Mouse (Mus musculus): ENCODE results near the gene Gcc1.
A peak's percentile ranks its signal among the peaks of the same experiment; 100 is the strongest.

Gene Gcc1

DNA sequence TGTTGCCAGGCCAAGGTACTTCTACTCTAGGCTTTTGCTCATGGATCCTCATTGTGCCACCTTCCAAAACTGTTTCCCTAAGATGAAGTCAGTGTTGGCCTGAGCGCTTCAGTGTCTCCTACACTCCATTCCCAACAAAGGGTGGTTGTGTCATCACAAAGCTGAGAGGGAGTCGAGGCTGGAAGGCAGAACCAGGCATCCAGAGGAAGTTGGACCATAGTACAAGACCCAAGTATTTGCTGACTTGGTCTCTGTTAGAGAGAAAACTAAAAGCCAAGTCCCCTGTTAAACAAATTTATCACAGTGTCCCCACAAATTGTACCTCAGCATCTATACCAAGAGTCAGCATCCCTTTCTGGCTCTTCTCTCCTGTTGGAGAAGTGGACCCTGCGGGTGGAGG lies at the start of gene Gcc1:
Gene Gcc1, minus strand, starts transcription at position 101 of the 400 bp plus-strand sequence.
- no peak for DNase-seq (ENCODE audit: low spot score)

DNA sequence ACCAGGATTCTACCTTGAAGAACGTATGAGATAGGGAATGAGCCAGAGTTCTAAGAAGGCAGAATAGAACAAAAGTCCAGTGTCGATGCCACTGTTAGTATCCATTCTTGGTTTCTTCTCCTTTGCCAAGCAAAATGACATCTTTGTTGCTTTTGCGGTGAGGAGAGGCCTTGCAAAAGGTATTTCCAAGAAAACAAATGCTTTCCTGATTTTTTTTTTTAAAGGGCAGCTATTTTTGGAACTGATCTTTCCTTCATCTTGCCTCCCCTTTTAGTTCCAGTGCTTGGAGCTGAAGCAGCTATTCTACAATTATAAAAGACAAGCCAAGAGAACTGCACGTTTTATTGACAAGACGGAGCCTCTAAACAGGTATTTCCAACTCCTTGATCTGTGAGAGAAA lies 46.6 kb upstream of the Gcc1 start, which contains the start of gene Snd1:
Gene Snd1, plus strand, starts transcription at position 301 of the 400 bp plus-strand sequence.
- DNase-seq (ENCODE audit: low spot score), result no peak

DNA sequence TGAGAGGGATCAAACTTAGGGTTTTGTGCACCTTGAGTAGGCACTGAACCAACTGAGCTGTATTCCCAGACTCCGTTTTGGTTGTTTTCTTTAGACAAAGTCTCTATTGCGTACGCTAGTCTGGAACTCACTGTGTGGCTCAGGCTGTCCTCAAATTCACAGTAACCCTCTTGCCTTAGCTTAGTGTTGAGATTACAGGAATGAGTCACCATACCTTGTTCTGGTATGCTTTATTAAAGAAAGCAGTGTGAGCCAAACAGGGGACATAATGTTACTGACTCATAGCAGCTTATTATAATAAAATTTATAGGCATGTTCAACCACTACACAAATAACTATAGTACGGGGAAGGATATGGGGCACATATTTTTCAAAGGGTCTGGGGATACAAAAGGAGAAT lies 46.0 kb upstream of the Gcc1 start:
- DNase-seq (ENCODE audit: low spot score), result no peak

DNA sequence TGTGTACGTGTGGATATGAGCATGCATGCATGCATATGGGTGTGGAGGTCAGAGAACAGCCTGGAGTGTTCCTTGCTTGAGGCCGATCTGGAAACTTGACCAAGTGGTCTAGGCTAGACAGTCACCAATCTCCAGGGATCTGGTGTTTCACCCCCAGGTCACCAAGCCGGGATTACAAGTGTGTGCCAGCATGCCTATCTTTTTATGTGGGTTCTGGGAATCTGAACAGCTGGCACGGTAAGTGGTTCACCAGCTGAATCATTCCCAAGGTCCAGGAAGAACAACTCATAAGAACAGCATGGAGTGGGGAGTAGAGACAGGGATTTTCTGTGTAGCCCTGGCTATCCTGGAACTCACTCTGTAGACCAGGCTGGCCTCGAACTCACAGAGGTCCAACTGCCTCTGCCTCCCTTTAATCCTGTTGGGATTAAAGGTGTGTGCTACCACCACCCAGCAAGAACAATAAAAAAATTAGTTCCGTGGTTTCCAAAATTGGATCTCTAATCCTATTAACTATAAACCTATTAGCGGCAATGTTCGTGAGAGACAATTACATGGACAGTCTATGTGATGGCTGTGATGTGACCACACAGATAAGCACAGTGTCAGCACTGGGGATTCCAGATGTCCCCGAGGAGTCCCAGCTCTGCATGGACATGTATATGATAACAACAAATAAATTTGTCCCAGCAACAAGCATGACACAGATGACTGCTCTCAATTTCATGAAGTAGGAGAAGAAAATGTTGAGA lies 43.3 kb upstream of the Gcc1 start:
- no peak for DNase-seq (ENCODE audit: low spot score)

DNA sequence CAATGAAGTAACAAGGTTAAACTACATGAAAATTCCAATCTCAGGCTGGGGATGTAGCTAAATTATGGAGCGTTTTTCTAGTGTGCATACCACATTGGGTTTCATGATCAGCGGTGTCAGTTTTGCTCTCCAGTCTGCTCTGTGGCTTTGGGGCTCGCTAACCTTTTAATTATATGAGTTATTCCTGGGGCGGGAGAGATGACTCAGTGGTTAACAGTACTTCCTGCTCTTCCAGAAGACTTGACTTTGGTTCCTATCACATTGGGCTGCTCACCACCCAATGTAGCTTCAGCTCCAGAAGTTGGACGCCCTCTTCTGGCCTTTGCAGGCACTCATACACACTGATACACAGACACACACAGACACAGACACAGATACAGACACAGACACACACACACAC lies 42.4 kb upstream of the Gcc1 start:
- DNase-seq (ENCODE audit: low spot score), result no peak

DNA sequence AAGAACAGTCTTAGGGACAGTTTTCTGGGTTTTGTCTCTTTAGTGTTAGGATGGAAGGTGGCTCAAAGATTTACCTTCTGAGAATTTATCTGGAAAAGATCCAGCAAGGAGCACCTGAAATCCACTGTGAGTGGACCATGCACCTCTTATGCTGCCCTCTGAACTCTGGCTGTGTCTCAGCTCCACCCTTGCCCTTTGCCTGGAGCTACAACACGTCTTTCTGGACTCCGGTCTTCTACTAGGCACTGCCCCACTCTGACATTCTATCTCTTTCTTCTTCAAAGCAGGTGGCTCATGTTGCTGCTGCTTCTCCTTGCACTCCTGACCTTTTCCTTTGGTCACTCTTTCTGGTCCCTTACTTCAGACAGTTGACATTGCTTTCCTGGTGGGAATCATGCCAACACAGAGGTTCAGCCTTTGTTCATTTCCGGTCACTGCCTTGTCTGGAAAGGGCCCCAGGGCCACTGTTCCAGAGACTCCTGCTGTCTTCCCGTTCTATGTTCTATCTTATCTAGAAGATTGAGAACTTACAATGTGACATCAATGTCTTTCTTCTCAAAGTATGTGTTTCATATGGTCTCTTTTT lies 41.9 kb upstream of the Gcc1 start:
- no peak for DNase-seq (ENCODE audit: low spot score)

DNA sequence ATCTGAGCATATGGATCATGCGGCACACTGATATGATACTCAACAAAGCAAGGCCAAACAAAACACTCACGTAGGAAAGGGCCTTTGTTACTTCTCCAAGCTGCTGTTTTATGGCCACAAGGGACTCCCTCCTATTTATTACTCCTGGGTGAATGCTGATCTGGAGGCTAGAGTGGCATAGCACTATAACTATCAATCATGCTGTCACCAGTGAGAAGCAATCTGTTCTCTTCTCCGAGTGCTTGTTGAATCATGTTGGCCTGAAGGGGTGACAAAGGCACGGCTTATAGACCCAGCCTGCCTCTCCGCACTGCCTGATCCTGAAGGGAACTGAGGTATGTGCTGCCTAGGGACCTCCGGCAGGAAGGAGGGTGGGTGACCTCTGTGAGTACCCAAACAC lies 36.4 kb upstream of the Gcc1 start:
- no peak for DNase-seq (ENCODE audit: low spot score)

DNA sequence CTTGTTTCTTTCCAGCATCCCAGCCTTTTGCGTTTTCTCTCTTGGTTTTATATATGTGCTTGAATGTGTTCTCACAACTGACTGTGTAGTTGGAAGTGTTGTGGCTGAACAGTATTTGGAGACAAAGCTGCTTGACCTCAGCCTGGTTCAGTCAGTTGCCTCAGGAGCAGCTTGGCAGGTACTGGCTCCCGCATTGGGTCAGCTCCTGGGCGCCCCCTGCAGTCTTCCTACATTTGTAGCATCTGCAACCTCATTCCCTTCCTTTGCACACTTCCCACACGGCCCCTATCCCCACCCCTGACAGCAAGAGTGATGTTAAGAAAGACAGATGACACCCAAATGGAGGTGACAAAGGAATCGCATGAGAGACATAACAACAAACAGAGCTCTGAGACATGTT lies 32.3 kb upstream of the Gcc1 start:
- peak; percentile 75 for DNase-seq (ENCODE audit: low spot score)

DNA sequence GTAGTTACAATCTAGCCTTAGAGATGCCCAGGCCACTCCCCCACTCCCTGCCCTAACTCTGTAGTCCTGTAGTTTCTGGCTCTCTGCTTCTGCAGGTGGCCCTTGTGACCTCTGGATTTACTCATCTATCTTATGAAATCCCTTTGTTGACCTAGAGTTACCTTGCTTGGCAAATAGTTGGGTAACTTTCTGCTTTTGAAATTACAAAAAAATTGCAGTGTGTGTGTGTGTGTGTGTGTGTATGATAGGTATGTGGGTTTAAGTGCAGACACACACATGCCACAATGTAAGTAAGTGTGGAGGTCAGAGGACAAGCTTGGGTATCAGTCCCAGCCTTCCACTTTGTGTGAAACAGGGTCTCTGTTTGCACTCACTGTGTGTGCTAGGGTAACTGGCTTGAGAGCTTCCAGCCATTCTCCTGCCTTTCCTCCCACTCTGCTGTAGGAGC lies 31.1 kb upstream of the Gcc1 start:
- DNase-seq (ENCODE audit: low spot score), result no peak

DNA sequence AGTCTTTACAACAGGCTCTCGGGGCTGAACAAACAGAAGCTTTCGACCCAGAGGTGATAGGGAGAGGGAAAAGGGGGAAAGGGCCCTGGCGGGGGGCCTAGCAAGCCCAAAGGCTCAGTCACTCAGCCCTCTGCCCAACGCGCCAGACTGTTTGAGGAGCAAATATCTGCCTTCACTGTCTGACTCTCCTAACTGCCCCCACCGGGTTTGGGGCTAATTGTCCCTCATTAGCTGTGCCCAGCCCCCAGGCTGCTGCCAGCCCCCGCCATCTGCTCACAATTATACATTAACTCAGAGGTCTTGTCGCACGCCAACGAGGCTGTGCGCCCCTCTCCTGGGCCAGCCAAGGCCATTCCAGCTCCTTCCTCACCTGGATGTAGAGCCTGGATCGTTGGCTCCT lies 22.8 kb upstream of the Gcc1 start:
- DNase-seq (ENCODE audit: low spot score), result no peak

DNA sequence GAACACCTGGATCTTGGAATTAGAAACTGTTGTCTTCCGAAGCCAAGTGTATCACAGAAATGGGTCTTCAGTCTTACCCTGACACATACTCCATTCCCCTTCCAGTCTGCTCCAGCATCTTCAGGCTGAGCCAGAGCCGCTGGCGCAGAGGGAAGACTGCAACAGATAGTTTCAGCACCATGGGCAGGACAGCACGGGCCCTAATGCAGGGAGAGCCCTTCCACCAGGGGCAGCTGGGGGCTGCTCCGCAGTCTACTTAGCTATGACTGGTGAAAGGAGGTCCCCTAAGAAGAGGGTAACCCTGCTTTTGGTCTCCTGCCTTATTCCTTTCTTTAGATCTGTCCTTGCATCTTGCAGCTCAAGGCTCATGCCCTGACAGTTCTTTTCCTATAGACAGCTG lies 22.3 kb upstream of the Gcc1 start:
- peak; percentile 3 for DNase-seq (ENCODE audit: low spot score)

DNA sequence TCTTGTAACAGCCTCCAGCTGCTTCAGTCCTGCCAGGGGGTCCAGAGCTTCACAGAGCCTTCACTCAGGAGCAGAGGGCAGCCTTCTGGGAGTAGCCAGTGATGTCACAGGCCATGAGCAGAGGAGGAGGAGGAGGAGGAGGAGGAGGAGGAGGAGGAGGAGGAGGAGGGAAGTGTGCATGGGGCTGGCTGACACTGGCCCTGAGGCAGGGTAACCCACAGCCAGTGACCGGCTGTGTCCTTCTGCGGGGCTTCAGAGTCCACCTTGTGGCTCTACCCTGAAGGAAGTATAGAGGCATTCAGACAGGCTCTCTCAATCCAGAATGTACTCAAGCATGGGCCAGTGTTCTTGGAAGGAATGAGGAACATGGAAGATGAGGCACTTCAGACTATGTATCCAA lies 21.1 kb upstream of the Gcc1 start, which contains the start of gene Pax4:
Gene Pax4, minus strand, starts transcription at position 101 of the 400 bp plus-strand sequence.
- no peak for DNase-seq (ENCODE audit: low spot score)

DNA sequence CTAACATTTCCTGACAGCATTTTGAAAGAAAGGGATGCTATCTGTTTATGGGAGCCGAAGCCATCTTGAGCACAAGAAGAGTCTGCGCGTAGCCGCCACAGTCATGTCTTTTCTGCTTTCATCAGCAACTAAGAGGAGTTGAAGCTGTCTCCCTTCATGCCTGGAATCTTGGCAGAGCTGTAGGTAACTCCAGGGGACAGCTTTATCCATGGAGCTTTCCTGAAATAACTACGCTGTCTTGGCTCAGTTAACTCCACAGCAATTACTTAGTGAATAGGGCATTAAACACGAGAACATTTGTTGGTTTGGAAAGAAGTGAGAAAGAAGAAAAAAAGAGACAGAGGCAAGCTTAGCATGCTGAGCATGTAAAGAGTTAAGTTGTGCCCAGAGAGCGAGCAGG lies 19.7 kb upstream of the Gcc1 start:
- DNase-seq (ENCODE audit: low spot score), result no peak

DNA sequence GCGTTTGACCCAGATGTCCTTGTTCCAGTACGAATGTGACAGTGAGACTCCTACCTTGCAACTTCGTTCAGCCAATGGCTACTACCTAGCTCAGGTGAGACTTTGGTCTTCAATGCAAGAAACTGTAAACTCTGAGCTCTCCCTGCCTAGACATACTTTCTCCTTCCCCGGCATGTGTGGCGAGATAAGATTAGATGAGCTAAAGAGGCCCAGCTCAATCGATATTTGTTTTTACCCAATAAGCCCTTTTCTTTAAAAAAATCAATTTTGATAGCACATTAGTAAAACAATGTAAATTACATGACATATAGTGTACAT lies 3.3 kb upstream of the Gcc1 start:
- no peak for DNase-seq (ENCODE audit: low spot score)

DNA sequence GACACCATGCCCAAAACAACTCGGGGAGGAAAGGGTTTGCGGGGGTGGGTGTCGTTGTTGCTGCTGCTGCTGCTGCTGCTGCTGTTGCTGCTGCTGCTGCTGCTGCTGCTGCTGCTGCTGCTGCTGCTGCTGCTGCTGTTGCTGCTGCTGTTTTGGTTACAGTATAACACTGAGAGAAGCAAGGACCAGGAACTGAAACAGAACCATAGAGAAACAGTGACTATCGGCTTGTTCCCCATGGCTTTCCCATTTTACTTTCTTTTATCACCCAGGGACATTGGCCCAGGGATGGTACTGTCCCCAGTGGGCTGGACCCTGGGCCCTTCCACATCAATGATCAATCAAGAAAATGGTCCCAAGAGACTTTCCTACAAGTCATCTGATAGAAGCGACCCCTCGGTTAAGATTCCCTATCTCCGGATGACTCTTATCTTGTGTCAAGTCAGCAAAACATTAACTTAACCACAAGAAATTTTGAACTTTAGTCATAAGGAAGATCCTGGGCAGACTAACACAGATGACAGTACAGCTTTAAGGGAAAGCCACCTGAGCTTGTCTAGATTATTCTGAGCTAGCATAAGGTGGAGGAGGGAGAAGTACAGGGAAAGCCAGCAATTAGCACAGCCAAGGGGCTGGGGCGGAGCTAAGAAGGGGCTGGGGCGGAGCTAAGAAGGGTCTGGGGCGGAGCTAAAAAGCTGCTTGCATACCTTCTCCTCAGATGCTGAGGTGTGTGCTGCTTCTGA lies 2.8 kb upstream of the Gcc1 start:
- peak; percentile 7 for DNase-seq (ENCODE audit: low spot score)

DNA sequence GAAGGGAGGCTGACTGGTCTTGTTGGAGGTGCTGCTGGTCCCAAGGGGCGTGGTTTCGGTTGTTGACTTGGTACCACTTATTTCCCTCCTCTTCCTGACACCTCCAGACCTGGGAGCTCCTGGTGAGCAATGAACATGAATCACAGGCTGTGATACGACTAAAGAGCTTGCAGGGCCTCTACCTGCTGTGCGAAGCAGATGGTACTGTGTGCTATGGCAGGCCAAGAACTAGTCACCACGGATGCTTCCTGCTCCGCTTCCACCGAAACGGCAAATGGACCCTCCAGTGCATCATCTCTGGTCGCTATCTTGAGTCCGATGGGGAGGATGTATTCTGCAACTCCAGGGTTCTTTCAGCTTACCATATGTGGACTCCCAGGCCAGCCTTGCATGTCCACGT lies 1.7 kb upstream of the Gcc1 start:
- DNase-seq (ENCODE audit: low spot score), result no peak

DNA sequence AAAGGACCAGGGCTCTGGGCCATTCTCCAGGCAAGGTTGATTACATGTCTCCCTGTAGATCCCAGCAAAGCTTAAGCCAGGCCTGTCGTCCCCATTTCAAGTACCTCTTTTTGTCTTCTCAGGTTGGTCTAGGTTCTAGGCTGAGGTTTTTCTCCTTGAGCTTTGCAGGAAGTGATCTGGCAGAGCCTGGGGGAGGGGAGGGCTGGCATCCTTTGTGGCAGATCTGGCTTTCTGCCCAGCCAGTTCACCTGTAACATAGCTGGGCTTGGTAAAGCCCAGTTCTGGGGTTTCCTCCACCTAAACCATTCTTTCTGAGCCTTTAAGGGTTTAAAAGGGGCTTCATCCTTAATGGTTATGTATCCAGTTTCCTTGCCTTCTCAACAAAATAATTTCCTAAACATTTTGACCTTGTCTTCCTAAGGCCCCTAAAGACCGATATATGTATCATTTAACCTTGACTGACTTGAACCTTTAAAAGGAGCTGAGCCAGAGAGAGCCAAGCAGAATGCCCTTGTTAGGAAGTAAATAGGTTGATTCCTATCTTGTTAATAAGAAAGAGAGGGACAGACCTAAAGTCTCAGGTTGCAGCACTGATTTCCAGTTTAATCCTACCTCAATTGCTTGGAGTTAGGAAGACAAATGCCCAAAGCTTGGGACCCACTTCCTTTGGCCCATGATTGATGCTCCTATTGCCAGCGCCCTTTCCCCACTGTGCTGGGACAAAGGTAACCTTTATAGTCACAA lies 922 bp downstream of the Gcc1 start, which contains the start of gene Fscn3:
Gene Fscn3, plus strand, starts transcription at position 694 of the 744 bp plus-strand sequence.
- no peak for DNase-seq (ENCODE audit: low spot score)

DNA sequence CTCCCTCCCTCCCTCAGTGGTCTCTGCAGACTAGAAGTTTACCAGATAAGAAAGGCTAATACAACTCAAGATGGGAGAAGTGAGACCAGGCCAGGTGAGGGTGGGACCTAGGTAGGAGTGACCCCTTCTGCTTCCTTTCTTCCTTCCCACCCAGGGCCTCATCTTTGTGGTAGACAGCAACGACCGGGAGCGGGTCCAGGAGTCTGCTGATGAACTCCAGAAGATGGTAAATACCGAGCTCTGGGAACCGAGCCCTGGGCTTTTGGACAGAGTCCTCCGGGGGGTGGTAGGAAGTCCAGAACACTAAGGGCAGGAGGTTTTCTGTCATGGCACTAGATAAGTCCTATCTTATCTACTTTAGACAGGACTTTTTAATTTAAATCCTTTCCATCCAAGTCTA lies 3.2 kb downstream of the Gcc1 start:
- no peak for DNase-seq (ENCODE audit: low spot score)

DNA sequence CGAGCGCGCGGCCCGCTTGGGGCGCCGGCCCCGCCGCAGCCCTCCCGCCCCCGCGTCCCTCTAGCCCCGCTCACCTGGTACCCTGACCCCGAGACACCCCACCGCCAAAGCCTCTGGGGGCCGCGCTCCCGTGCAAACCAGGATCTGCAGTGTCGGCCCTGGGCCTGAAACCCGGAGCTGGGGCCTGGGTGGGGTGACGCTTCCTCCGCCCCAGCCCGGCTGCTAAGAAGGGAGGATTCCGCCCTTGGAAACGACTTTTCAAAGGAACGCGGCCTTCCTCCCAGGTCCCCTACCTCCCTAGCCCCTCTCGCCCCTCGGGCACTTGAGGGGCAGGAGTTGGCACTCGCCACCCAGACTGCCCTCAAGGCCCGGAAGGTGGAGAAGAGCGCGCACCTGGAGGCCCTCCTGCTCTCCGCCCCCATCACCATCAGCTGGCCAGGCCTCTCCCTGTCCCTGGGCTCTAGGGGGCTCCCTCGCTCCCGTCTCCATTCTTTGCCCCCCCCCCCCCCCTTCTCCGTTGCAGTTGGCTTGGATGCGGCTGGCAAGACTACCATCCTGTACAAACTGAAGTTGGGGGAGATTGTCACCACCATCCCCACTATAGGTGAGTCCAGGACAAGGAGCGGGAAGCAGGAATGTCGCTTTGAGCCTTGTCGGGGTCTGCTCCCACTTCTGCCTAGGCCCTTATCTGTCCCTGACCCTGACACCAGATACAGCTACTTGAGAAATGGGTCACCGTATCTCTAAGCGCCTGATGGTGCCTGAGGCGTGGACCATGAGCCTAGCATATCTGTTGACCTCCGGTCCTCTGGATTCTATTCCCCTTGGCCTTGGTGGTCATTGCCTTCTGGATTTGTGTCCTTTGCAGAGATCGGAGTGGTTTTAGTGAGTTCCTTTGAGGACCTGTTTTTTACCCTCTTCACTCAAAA lies 4.2 kb downstream of the Gcc1 start:
- DNase-seq (ENCODE audit: low spot score), result peak; percentile 45

DNA sequence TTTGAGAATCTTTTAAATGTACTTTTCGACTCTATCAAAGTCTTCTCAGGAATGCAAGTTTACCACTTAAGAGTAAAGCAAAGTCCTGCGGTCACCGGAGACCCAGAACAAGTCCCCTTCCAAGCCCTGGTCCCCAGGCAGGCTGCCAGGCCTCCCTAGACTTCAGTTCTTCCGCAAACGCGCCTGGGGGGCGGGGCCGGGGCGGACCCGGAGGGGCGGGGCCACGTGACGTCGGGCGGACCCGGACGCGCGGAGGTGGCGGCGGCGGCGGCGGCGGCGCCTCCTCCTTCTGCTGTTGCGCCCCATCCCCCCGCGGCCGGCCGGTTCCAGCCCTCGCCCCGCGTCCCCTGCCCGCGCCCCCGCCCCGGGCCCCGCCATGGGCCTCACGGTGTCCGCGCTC lies 4.9 kb downstream of the Gcc1 start, which contains the start of gene Arf5:
Gene Arf5, plus strand, starts transcription at position 248 of the 400 bp plus-strand sequence.
- peak; percentile 89 for DNase-seq (ENCODE audit: low spot score)

DNA sequence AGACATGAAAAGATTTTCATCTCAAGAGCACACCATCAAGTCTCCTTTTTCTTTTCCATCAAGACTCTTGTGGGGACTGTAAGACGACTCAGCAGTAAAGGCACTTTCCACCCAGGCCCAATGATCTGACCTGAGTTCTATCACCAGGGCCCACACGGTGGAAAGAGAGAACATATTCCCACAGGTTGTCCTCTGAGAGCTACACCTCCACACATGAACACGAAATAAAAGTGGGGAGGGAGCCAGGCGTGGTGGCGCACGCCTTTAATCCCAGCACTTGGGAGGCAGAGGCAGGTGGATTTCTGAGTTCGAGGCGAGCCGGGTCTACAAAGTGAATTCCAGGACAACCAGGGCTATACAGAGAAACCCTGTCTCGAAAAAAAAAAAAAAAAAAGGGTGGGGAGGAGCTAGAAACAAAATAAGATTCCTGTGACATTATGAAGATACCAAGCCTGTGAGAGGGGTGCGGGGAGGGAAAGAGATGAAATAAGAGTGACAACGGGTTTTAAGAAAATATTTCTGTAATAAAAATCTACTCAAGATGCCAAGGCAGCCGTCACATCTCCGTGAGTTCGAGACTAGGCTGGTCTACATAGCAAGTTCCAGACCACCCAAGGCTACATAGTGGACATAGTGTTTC lies 5.4 kb downstream of the Gcc1 start:
- no peak for DNase-seq (ENCODE audit: low spot score)
